Mouse (Mus musculus): Measurements from ENCODE around the gene Wrb. TPM values are rescaled to one million over a fixed set of nuclear protein-coding genes. Genes with fewer than 3 reads are reported as not detected.
A peak's percentile ranks its signal among the peaks of the same experiment; 100 is the strongest.

Wrb gene
- polyA plus RNA-seq, 1 experiment from 2014 or later: 233 TPM

DNA sequence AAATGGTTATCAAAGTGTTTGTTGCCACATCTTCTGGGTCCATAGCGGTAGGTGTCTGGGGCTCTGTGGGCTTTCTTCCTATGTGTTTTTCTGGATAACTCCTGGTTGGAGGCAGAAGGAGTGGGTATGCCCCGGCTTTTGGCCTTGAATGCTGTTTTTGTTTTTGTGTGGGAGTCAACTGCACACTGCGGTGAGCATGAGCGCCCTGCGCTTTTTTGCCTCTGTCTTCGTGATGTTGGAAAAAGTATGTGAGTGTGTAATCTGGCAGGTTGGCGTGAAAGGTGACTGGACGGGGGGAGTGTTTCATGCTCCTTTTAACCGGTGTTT, 55.5 kb downstream of the Wrb start:
- H3K4me1 ChIP-seq (ENCODE audit: control insufficient read depth, insufficient read depth, low read depth, low read length): peaks cover 7% of the 10 kb centered on the region; the same call in 1 of the 2 replicates
- H3K9ac ChIP-seq (ENCODE audit: low read depth, low read length): peak overlapping the region; percentile 4
- no peaks in the 10 kb centered on the region for H3K9me3 ChIP-seq (ENCODE audit: control insufficient read depth, low read length)
- H3K4me3 ChIP-seq (ENCODE audit: low read length): peak overlapping the region; percentile 26
- WGBS: 34% methylated on average over 9 of the region's 9 CpGs
- H3K4me2 ChIP-seq (ENCODE audit: low read length): peak overlapping the region; percentile 58
- H3K27ac ChIP-seq (ENCODE audit: low read depth, low read length): no peak overlapping the region
- no peak; the same call in 1 of the 2 replicates for ATAC-seq
- H3K27me3 ChIP-seq (replicated peaks; ENCODE audit: control insufficient read depth, insufficient read depth, low read length): no peaks in the 10 kb centered on the region
- no peaks in the 10 kb centered on the region for H3K36me3 ChIP-seq (ENCODE audit: control insufficient read depth, insufficient read depth, low read length)

DNA sequence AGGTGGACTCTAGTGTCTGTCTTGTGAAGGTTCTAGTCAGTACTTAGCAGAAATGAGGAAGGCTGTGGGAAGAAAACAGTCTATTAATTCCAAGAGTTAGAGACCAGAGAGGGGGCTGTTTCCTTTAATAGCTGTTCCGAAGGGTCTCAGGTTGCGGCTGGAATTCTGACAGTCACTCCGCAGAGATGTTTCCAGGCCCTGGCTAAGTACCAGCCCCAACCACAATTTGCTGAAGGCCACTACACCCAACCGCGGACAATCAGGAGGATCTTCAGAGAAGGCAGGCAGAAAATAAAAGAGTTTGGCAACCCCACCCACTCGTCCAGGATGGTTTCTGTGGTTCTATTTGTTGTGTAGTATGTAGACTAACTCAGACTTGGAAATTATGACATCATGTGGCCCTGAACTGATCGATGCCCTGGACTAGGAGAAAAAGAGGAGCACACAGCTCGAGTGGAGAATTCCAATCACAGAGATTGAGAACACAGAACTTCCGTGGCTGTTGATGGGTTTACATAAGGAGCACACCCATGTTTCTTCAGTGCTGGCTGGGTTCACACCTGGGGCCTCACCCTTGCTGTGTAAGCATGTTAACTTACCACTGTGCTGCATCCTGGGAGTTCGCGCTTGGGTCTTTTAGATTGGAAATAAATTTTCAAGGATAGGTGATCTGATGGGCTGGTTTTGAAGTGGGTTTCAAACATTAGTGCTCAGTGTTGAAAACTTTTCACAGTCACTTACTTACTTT, 56.5 kb downstream of the Wrb start:
- 87% methylated on average over 11 of the region's 11 CpGs for WGBS
- Histone ChIP-seq H3K4me2 (ENCODE audit: low read length) (no peak overlapping the region), H3K4me3 (ENCODE audit: low read length) (no peak overlapping the region), H3K9ac (ENCODE audit: low read depth, low read length) (no peak overlapping the region), H3K36me3 (ENCODE audit: control insufficient read depth, insufficient read depth, low read length) (no peaks in the 10 kb centered on the region), H3K9me3 (ENCODE audit: control insufficient read depth, low read length) (no peaks in the 10 kb centered on the region), H3K27ac (ENCODE audit: low read depth, low read length) (no peak overlapping the region), H3K27me3 (replicated peaks; ENCODE audit: control insufficient read depth, insufficient read depth, low read length) (no peaks in the 10 kb centered on the region), H3K4me1 (ENCODE audit: control insufficient read depth, insufficient read depth, low read depth, low read length) (peaks cover 7% of the 10 kb centered on the region; the same call in 1 of the 2 replicates)
- no peak for ATAC-seq

Other genes with a start within 250 kb of the Wrb start
- 60.3 and 64.2 TPM in 2 replicates for gene Psmg1, start 154.4 kb upstream of the Wrb start, polyA plus RNA-seq (2015; fragmentation: Nextera tagmentation; extraction: Ambion mirVana)
- 208 and 216 TPM in 2 replicates for gene Brwd1, start 62.9 kb upstream of the Wrb start, polyA plus RNA-seq (2015; fragmentation: Nextera tagmentation; extraction: Ambion mirVana)
- gene Hmgn1, start 17.7 kb upstream of the Wrb start, polyA plus RNA-seq (2015; fragmentation: Nextera tagmentation; extraction: Ambion mirVana): 256 and 284 TPM in 2 replicates
- 1.6 and 1.7 TPM in 2 replicates for gene Lca5l, start 46.9 kb downstream of the Wrb start, polyA plus RNA-seq (2015; fragmentation: Nextera tagmentation; extraction: Ambion mirVana)
- 1.8 and 4.2 TPM in 2 replicates for gene Sh3bgr, start 55.0 kb downstream of the Wrb start, polyA plus RNA-seq (2015; fragmentation: Nextera tagmentation; extraction: Ambion mirVana)
- 6.0 and 6.4 TPM in 2 replicates for gene B3galt5, start 90.4 kb downstream of the Wrb start, polyA plus RNA-seq (2015; fragmentation: Nextera tagmentation; extraction: Ambion mirVana)